Mouse (Mus musculus) forebrain, embryonic 13.5 days (tissue): ENCODE data around the gene Gm5475. TPM values are rescaled to one million over a fixed set of nuclear protein-coding genes. Genes with fewer than 3 reads are reported as not detected.
"Not testable (repeated sequence)": the region's sequence is repeated elsewhere in the genome, so short reads cannot be mapped to it uniquely, and the experiment has no call there.

Source experiments
- ATAC-seq: fragments of 200-750 bp; cut with Nextera tagmentation; 2 replicates; pipeline ENCODE4 v1.8.0; 2017
- H3K27ac ChIP-seq: fragments of 300-500 bp; sonication (generic); 2 replicates; pipeline ENCODE4 v1.5.1; 2015; ENCODE audit warnings: inconsistent platforms, mild to moderate bottlenecking, moderate library complexity
- H3K27me3 ChIP-seq: fragments of 300-500 bp; sonication (generic); 2 replicates; pipeline ENCODE4 v1.6.1; 2015; ENCODE audit warnings: mild to moderate bottlenecking, inconsistent platforms
- H3K36me3 ChIP-seq: fragments of 300-500 bp; sonication (generic); 2 replicates; pipeline ENCODE4 v1.6.1; 2015; ENCODE audit warnings: mild to moderate bottlenecking, inconsistent platforms; ENCODE audit not compliant: poor library complexity, severe bottlenecking
- H3K4me1 ChIP-seq: fragments of 300-500 bp; sonication (generic); 2 replicates; pipeline ENCODE4 v1.6.1; 2015; ENCODE audit warnings: inconsistent platforms
- H3K4me2 ChIP-seq: fragments of 300-500 bp; sonication (generic); 2 replicates; pipeline ENCODE4 v1.6.1; 2015; ENCODE audit warnings: inconsistent platforms, mild to moderate bottlenecking, moderate library complexity
- H3K4me3 ChIP-seq: fragments of 300-500 bp; sonication (generic); 2 replicates; pipeline ENCODE4 v1.5.1; 2015; ENCODE audit warnings: mild to moderate bottlenecking, inconsistent platforms
- H3K9ac ChIP-seq: fragments of 300-500 bp; sonication (generic); 2 replicates; pipeline ENCODE4 v1.6.1; 2015; ENCODE audit warnings: mild to moderate bottlenecking, inconsistent platforms
- H3K9me3 ChIP-seq: fragments of 300-500 bp; sonication (generic); replicated peaks from 2 replicates; pipeline ENCODE4 v1.6.1; 2016; ENCODE audit warnings: inconsistent platforms
- WGBS: fragments of 180-500 bp; shearing (Covaris S2); methylation state at CpG from one replicate; pipeline ENCODE4 v1.1.7; 2015; 5-methylcytosine and 5-hydroxymethylcytosine counted together
- polyA plus RNA-seq: library from polyadenylated mRNA; unstranded; fragments of >200 nt; fragmentation: Nextera tagmentation; extraction: Ambion mirVana; gene quantifications from 2 replicates; pipeline ENCODE4 v1.2.1, GENCODE M21; 2015

The Gm5475 gene
- polyA plus RNA-seq: 0.06 TPM in 1 of 2 replicates, not detected in the other

GRCm38 (mm10) chr15:100421758-100422197 lies at the start of gene Gm5475:
Gm5475 (plus strand) TSS chr15:100422147.
- ATAC-seq, H3K36me3 ChIP-seq, H3K9me3 ChIP-seq, H3K27ac ChIP-seq: not testable (repeated sequence)
- peaks cover 45% of the 10 kb centered on the region for H3K4me1 ChIP-seq
- peak within 1 kb of the TSS; percentile 96 for H3K9ac ChIP-seq
- H3K27me3 ChIP-seq: peaks cover 31% of the 10 kb centered on the region
- H3K4me3 ChIP-seq: peak within 1 kb of the TSS; percentile 96
- WGBS: 30% methylated on average over 3 of the region's 3 CpGs
- peak within 1 kb of the TSS; percentile 88 for H3K4me2 ChIP-seq

GRCm38 (mm10) chr15:100375066-100375465 lies 46.9 kb upstream of the Gm5475 start:
- H3K9ac ChIP-seq: no peak overlapping the region
- whole genome bisulfite sequencing: 39% methylated on average over 5 of the region's 5 CpGs
- no peaks in the 10 kb centered on the region for H3K9me3 ChIP-seq
- ATAC-seq: no peak
- H3K36me3 ChIP-seq: no peaks in the 10 kb centered on the region
- no peak overlapping the region for H3K4me2 ChIP-seq
- no peak overlapping the region for H3K4me3 ChIP-seq
- H3K27me3 ChIP-seq: no peaks in the 10 kb centered on the region
- no peaks in the 10 kb centered on the region for H3K4me1 ChIP-seq
- no peak overlapping the region for H3K27ac ChIP-seq

- not testable (repeated sequence) for H3K9ac ChIP-seq, H3K36me3 ChIP-seq, H3K4me3 ChIP-seq, H3K4me1 ChIP-seq, H3K4me2 ChIP-seq, H3K27me3 ChIP-seq, H3K27ac ChIP-seq, H3K9me3 ChIP-seq
- peak; percentile 36; the same call in 1 of the 2 replicates for ATAC-seq
- WGBS: 45% methylated on average over 4 of the region's 9 CpGs
Observed at GRCm38 (mm10) chr15:100377847-100378505, 44.0 kb upstream of the Gm5475 start.

GRCm38 (mm10) chr15:100379658-100380057 lies 42.3 kb upstream of the Gm5475 start:
- H3K27ac ChIP-seq: no peak overlapping the region
- 85% methylated on average over 8 of the region's 8 CpGs for WGBS
- H3K9ac ChIP-seq: no peak overlapping the region
- no peak overlapping the region for H3K4me2 ChIP-seq
- H3K4me1 ChIP-seq: no peaks in the 10 kb centered on the region
- H3K9me3 ChIP-seq: no peaks in the 10 kb centered on the region
- no peak overlapping the region for H3K4me3 ChIP-seq
- no peaks in the 10 kb centered on the region for H3K27me3 ChIP-seq
- no peaks in the 10 kb centered on the region for H3K36me3 ChIP-seq
- ATAC-seq: no peak

GRCm38 (mm10) chr15:100380104-100380503 lies 41.8 kb upstream of the Gm5475 start:
- no peaks in the 10 kb centered on the region for H3K4me1 ChIP-seq
- no peak overlapping the region for H3K27ac ChIP-seq
- H3K27me3 ChIP-seq: no peaks in the 10 kb centered on the region
- 80% methylated on average over 2 of the region's 2 CpGs for WGBS
- no peak overlapping the region for H3K4me2 ChIP-seq
- no peaks in the 10 kb centered on the region for H3K36me3 ChIP-seq
- H3K9me3 ChIP-seq: no peaks in the 10 kb centered on the region
- ATAC-seq: no peak
- H3K9ac ChIP-seq: no peak overlapping the region
- no peak overlapping the region for H3K4me3 ChIP-seq

GRCm38 (mm10) chr15:100385705-100386104 lies 36.2 kb upstream of the Gm5475 start:
- no peaks in the 10 kb centered on the region for H3K9me3 ChIP-seq
- no peaks in the 10 kb centered on the region for H3K27me3 ChIP-seq
- H3K4me1 ChIP-seq: no peaks in the 10 kb centered on the region
- no peak overlapping the region for H3K4me2 ChIP-seq
- no peaks in the 10 kb centered on the region for H3K36me3 ChIP-seq
- ATAC-seq: no peak
- no peak overlapping the region for H3K4me3 ChIP-seq
- no peak overlapping the region for H3K27ac ChIP-seq
- 92% methylated on average over 9 of the region's 9 CpGs for WGBS
- H3K9ac ChIP-seq: no peak overlapping the region

- WGBS: 93% methylated on average over 17 of the region's 17 CpGs
- Histone ChIP-seq H3K27ac (no peak overlapping the region), H3K36me3 (peaks cover 4% of the 10 kb centered on the region), H3K4me3 (no peak overlapping the region), H3K9ac (no peak overlapping the region), H3K4me2 (no peak overlapping the region), H3K27me3 (no peaks in the 10 kb centered on the region), H3K9me3 (no peaks in the 10 kb centered on the region), H3K4me1 (no peaks in the 10 kb centered on the region)
- no peak for ATAC-seq
Observed at GRCm38 (mm10) chr15:100387544-100388223, 34.3 kb upstream of the Gm5475 start.

- ATAC-seq: no peak
- no peak overlapping the region for H3K4me2 ChIP-seq
- H3K9ac ChIP-seq: no peak overlapping the region
- no peaks in the 10 kb centered on the region for H3K9me3 ChIP-seq
- H3K27me3 ChIP-seq: no peaks in the 10 kb centered on the region
- WGBS: 94% methylated on average over 13 of the region's 16 CpGs
- no peak overlapping the region for H3K27ac ChIP-seq
- H3K4me3 ChIP-seq: no peak overlapping the region
- no peaks in the 10 kb centered on the region for H3K4me1 ChIP-seq
- peaks cover 11% of the 10 kb centered on the region for H3K36me3 ChIP-seq
Observed at GRCm38 (mm10) chr15:100388224-100388835, 33.6 kb upstream of the Gm5475 start.

GRCm38 (mm10) chr15:100388886-100389285 lies 33.1 kb upstream of the Gm5475 start:
- no peak overlapping the region for H3K4me2 ChIP-seq
- H3K36me3 ChIP-seq: peaks cover 16% of the 10 kb centered on the region
- no peak overlapping the region for H3K27ac ChIP-seq
- no peaks in the 10 kb centered on the region for H3K27me3 ChIP-seq
- ATAC-seq: no peak
- no peak overlapping the region for H3K9ac ChIP-seq
- H3K4me1 ChIP-seq: no peaks in the 10 kb centered on the region
- WGBS: 59% methylated on average over 9 of the region's 9 CpGs
- no peaks in the 10 kb centered on the region for H3K9me3 ChIP-seq
- H3K4me3 ChIP-seq: no peak overlapping the region

GRCm38 (mm10) chr15:100391066-100391465 lies 30.9 kb upstream of the Gm5475 start:
- Histone ChIP-seq H3K4me3 (no peak overlapping the region), H3K4me2 (no peak overlapping the region), H3K36me3 (peaks cover 38% of the 10 kb centered on the region), H3K27ac (no peak overlapping the region), H3K27me3 (no peaks in the 10 kb centered on the region), H3K4me1 (no peaks in the 10 kb centered on the region), H3K9me3 (no peaks in the 10 kb centered on the region), H3K9ac (no peak overlapping the region)
- 87% methylated on average over 7 of the region's 7 CpGs for WGBS
- ATAC-seq: no peak

- Histone ChIP-seq H3K4me2 (no peak overlapping the region), H3K9ac (no peak overlapping the region), H3K27me3 (no peaks in the 10 kb centered on the region), H3K4me1 (no peaks in the 10 kb centered on the region), H3K9me3 (no peaks in the 10 kb centered on the region), H3K36me3 (peaks cover 43% of the 10 kb centered on the region), H3K4me3 (no peak overlapping the region), H3K27ac (no peak overlapping the region)
- WGBS: 94% methylated on average over 7 of the region's 7 CpGs
- no peak for ATAC-seq
Observed at GRCm38 (mm10) chr15:100391599-100391998, 30.3 kb upstream of the Gm5475 start.

GRCm38 (mm10) chr15:100393016-100393415 lies 28.9 kb upstream of the Gm5475 start:
- Histone ChIP-seq H3K36me3 (peaks cover 58% of the 10 kb centered on the region), H3K27me3 (no peaks in the 10 kb centered on the region), H3K4me2 (no peak overlapping the region), H3K27ac (no peak overlapping the region), H3K4me3 (no peak overlapping the region), H3K4me1 (no peaks in the 10 kb centered on the region), H3K9ac (no peak overlapping the region), H3K9me3 (no peaks in the 10 kb centered on the region)
- ATAC-seq: no peak
- WGBS: 87% methylated on average over 11 of the region's 11 CpGs
